Mouse (Mus musculus): ENCODE data around the gene Mon1b. TPM values are rescaled to one million over a fixed set of nuclear protein-coding genes. Genes with fewer than 3 reads are reported as not detected.

Mon1b gene
- polyA plus RNA-seq, 1 experiment: 16.5 TPM

- no peaks in the 10 kb centered on the region for H3K27me3 ChIP-seq (ENCODE audit: control insufficient read depth, insufficient read depth, low read length)
- 79% methylated on average over 16 of the region's 16 CpGs for WGBS
- no peak for TF ChIP-seq POLR2A (IDR thresholded peaks at IDR 0.05; ENCODE audit: control insufficient read depth, extremely low read depth, insufficient read depth, low read length, poor library complexity)
- H3K4me1 ChIP-seq (replicated peaks; ENCODE audit: control insufficient read depth, insufficient read depth, low read length): no peaks in the 10 kb centered on the region
- no peak overlapping the region for H3K4me3 ChIP-seq (ENCODE audit: control insufficient read depth, insufficient read depth, low read length)
- no peaks in the 10 kb centered on the region for H3K36me3 ChIP-seq (ENCODE audit: control insufficient read depth, insufficient read depth, low read length)
- no peak for DNase-seq
- H3K27ac ChIP-seq (ENCODE audit: control insufficient read depth, insufficient read depth, low read length): no peak overlapping the region
Observed at GRCm38 (mm10) chr8:113666714-113667432, 31.5 kb downstream of the Mon1b start.

GRCm38 (mm10) chr8:113669924-113670323 lies 34.5 kb downstream of the Mon1b start:
- no peak overlapping the region for H3K27ac ChIP-seq (ENCODE audit: control insufficient read depth, insufficient read depth, low read length)
- DNase-seq: no peak
- no peaks in the 10 kb centered on the region for H3K36me3 ChIP-seq (ENCODE audit: control insufficient read depth, insufficient read depth, low read length)
- no peaks in the 10 kb centered on the region for H3K4me1 ChIP-seq (replicated peaks; ENCODE audit: control insufficient read depth, insufficient read depth, low read length)
- WGBS: 86% methylated on average over 10 of the region's 10 CpGs
- no peaks in the 10 kb centered on the region for H3K27me3 ChIP-seq (ENCODE audit: control insufficient read depth, insufficient read depth, low read length)
- no peak overlapping the region for H3K4me3 ChIP-seq (ENCODE audit: control insufficient read depth, insufficient read depth, low read length)
- TF ChIP-seq POLR2A (IDR thresholded peaks at IDR 0.05; ENCODE audit: control insufficient read depth, extremely low read depth, insufficient read depth, low read length, poor library complexity): no peak
- TF ChIP-seq CTCF (IDR thresholded peaks at IDR 0.05; ENCODE audit: borderline replicate concordance, control insufficient read depth, extremely low read depth, insufficient read depth, low read length, poor library complexity): no peak

GRCm38 (mm10) chr8:113672599-113673255 lies 37.3 kb downstream of the Mon1b start:
- H3K27me3 ChIP-seq (ENCODE audit: control insufficient read depth, insufficient read depth, low read length): no peaks in the 10 kb centered on the region
- no peaks in the 10 kb centered on the region for H3K4me1 ChIP-seq (replicated peaks; ENCODE audit: control insufficient read depth, insufficient read depth, low read length)
- TF ChIP-seq CTCF (IDR thresholded peaks at IDR 0.05; ENCODE audit: borderline replicate concordance, control insufficient read depth, extremely low read depth, insufficient read depth, low read length, poor library complexity): no peak
- no peak for TF ChIP-seq POLR2A (IDR thresholded peaks at IDR 0.05; ENCODE audit: control insufficient read depth, extremely low read depth, insufficient read depth, low read length, poor library complexity)
- H3K27ac ChIP-seq (ENCODE audit: control insufficient read depth, insufficient read depth, low read length): no peak overlapping the region
- no peak for DNase-seq
- no peak overlapping the region for H3K4me3 ChIP-seq (ENCODE audit: control insufficient read depth, insufficient read depth, low read length)
- WGBS: 91% methylated on average over 11 of the region's 11 CpGs
- H3K36me3 ChIP-seq (ENCODE audit: control insufficient read depth, insufficient read depth, low read length): no peaks in the 10 kb centered on the region

DNA sequence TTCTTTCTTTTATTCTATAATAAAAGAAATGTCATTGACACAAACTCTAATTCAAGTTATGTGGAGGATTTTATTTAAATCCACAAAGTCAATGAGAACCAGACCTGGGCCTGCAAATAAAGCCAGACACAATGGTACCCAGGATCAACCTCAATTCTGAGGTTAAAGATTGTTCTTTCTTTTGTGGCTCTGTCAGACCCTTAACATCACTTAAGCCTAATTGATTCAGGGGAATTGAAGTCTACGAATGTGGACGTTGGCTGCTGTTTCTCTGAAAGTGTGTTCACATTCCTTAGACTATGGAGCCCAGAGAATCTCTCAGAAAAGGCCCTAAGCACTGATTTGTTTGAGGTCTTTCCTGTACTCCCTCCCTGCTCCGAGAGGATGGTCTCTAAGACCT lies 37.9 kb downstream of the Mon1b start:
- H3K4me1 ChIP-seq (replicated peaks; ENCODE audit: control insufficient read depth, insufficient read depth, low read length): no peaks in the 10 kb centered on the region
- no peaks in the 10 kb centered on the region for H3K27me3 ChIP-seq (ENCODE audit: control insufficient read depth, insufficient read depth, low read length)
- H3K4me3 ChIP-seq (ENCODE audit: control insufficient read depth, insufficient read depth, low read length): no peak overlapping the region
- WGBS: 89% methylated on average over 3 of the region's 3 CpGs
- TF ChIP-seq POLR2A (IDR thresholded peaks at IDR 0.05; ENCODE audit: control insufficient read depth, extremely low read depth, insufficient read depth, low read length, poor library complexity) (no peak), CTCF (IDR thresholded peaks at IDR 0.05; ENCODE audit: borderline replicate concordance, control insufficient read depth, extremely low read depth, insufficient read depth, low read length, poor library complexity) (no peak)
- no peaks in the 10 kb centered on the region for H3K36me3 ChIP-seq (ENCODE audit: control insufficient read depth, insufficient read depth, low read length)
- DNase-seq: no peak
- H3K27ac ChIP-seq (ENCODE audit: control insufficient read depth, insufficient read depth, low read length): no peak overlapping the region

GRCm38 (mm10) chr8:113674611-113675010 lies 39.2 kb downstream of the Mon1b start:
- Histone ChIP-seq H3K27me3 (ENCODE audit: control insufficient read depth, insufficient read depth, low read length) (no peaks in the 10 kb centered on the region), H3K36me3 (ENCODE audit: control insufficient read depth, insufficient read depth, low read length) (no peaks in the 10 kb centered on the region), H3K4me1 (replicated peaks; ENCODE audit: control insufficient read depth, insufficient read depth, low read length) (no peaks in the 10 kb centered on the region), H3K27ac (ENCODE audit: control insufficient read depth, insufficient read depth, low read length) (no peak overlapping the region), H3K4me3 (ENCODE audit: control insufficient read depth, insufficient read depth, low read length) (no peak overlapping the region)
- no peak for DNase-seq
- 78% methylated on average over 3 of the region's 3 CpGs for WGBS
- no peak for TF ChIP-seq POLR2A (IDR thresholded peaks at IDR 0.05; ENCODE audit: control insufficient read depth, extremely low read depth, insufficient read depth, low read length, poor library complexity)
- TF ChIP-seq CTCF (IDR thresholded peaks at IDR 0.05; ENCODE audit: borderline replicate concordance, control insufficient read depth, extremely low read depth, insufficient read depth, low read length, poor library complexity): no peak

GRCm38 (mm10) chr8:113675281-113675680 lies 39.9 kb downstream of the Mon1b start:
- TF ChIP-seq CTCF (IDR thresholded peaks at IDR 0.05; ENCODE audit: borderline replicate concordance, control insufficient read depth, extremely low read depth, insufficient read depth, low read length, poor library complexity) (no peak), POLR2A (IDR thresholded peaks at IDR 0.05; ENCODE audit: control insufficient read depth, extremely low read depth, insufficient read depth, low read length, poor library complexity) (no peak)
- no peak overlapping the region for H3K27ac ChIP-seq (ENCODE audit: control insufficient read depth, insufficient read depth, low read length)
- H3K27me3 ChIP-seq (ENCODE audit: control insufficient read depth, insufficient read depth, low read length): no peaks in the 10 kb centered on the region
- WGBS: 87% methylated on average over 2 of the region's 2 CpGs
- H3K36me3 ChIP-seq (ENCODE audit: control insufficient read depth, insufficient read depth, low read length): no peaks in the 10 kb centered on the region
- no peak overlapping the region for H3K4me3 ChIP-seq (ENCODE audit: control insufficient read depth, insufficient read depth, low read length)
- no peak for DNase-seq
- H3K4me1 ChIP-seq (replicated peaks; ENCODE audit: control insufficient read depth, insufficient read depth, low read length): no peaks in the 10 kb centered on the region
